Mouse (Mus musculus) CH12.LX (cell line): ENCODE data around the gene Tnfrsf9. TPM values are rescaled to one million over a fixed set of nuclear protein-coding genes. Genes with fewer than 3 reads are reported as not detected.

ENCODE experiments used
- DNase-seq: peaks from one replicate; pipeline ENCODE4 v3.0.0-alpha.2; 2013; ENCODE audit errors: extremely low read depth
- H3K27ac ChIP-seq: 2 replicates; pipeline ENCODE4 v1.5.1; 2012; ENCODE audit warnings: low read depth, mild to moderate bottlenecking, control low read depth, moderate library complexity; ENCODE audit not compliant: insufficient read depth
- H3K27me3 ChIP-seq: replicated peaks from 2 replicates; pipeline ENCODE3; 2012; ENCODE audit warnings: inconsistent platforms
- H3K36me3 ChIP-seq, 2 experiments: replicated peaks in 1 of 2; 2 replicates each; pipeline versions ENCODE3 to v1.6.1; 2012; ENCODE audit warnings: inconsistent platforms in 1 of 2, low read length in 1 of 2, mild to moderate bottlenecking in 1 of 2, mixed read lengths in 1 of 2, moderate library complexity in 1 of 2; ENCODE audit not compliant: control insufficient read depth in 1 of 2, insufficient read depth in 1 of 2
- H3K4me1 ChIP-seq, 2 experiments: 2 replicates each; pipeline ENCODE4 v1.6.1; 2012; ENCODE audit warnings: inconsistent platforms in 1 of 2, moderate library complexity in 1 of 2; ENCODE audit not compliant: insufficient read depth in 2 of 2, control insufficient read depth in 1 of 2
- H3K4me2 ChIP-seq: 2 replicates; pipeline ENCODE4 v1.6.1; 2012; ENCODE audit warnings: low read depth, mild to moderate bottlenecking, control low read depth; ENCODE audit not compliant: poor library complexity, insufficient read depth, severe bottlenecking
- H3K4me3 ChIP-seq, 3 experiments: fragments of 150-350 bp in 1 of 3; sonication (generic) in 1 of 3; replicated peaks in 1 of 3; 2 replicates each; pipeline versions ENCODE3 to v1.5.1; 2011 to 2012; ENCODE audit warnings: low read depth in 2 of 3, low read length in 2 of 3, mild to moderate bottlenecking in 2 of 3, moderate library complexity in 2 of 3, control low read depth in 1 of 3, improper control_type of control experiment in 1 of 3, inconsistent platforms in 1 of 3, mixed read lengths in 1 of 3; ENCODE audit not compliant: poor library complexity in 1 of 3
- H3K79me2 ChIP-seq: replicated peaks from 2 replicates; pipeline ENCODE4 v1.6.1; 2012; ENCODE audit warnings: mild to moderate bottlenecking, moderate library complexity; ENCODE audit not compliant: control insufficient read depth, poor library complexity, insufficient read depth, severe bottlenecking; ENCODE audit errors: extremely low read depth
- H3K9ac ChIP-seq: 2 replicates; pipeline ENCODE4 v1.6.1; 2012; ENCODE audit warnings: low read depth, mild to moderate bottlenecking, control low read depth, moderate library complexity; ENCODE audit not compliant: insufficient read depth
- H3K9me3 ChIP-seq: replicated peaks from 2 replicates; pipeline ENCODE3; 2012; ENCODE audit warnings: low read length, inconsistent platforms, mixed read lengths
- CHD1 ChIP-seq: IDR thresholded peaks from 2 replicates; pipeline ENCODE4 v1.6.1; 2012; ENCODE audit warnings: low read depth, low read length, improper control_type of control experiment, inconsistent platforms
- ELF1 ChIP-seq: IDR thresholded peaks from 2 replicates; pipeline ENCODE4 v1.6.1; 2014; ENCODE audit warnings: low read depth, mild to moderate bottlenecking, inconsistent platforms, low read length, improper control_type of control experiment
- EP300 ChIP-seq: IDR thresholded peaks from 2 replicates; pipeline ENCODE4 v1.6.1; 2011; ENCODE audit warnings: low read length, improper control_type of control experiment
- ETS1 ChIP-seq: conservative IDR thresholded peaks from 2 replicates; pipeline ENCODE4 v1.6.1; 2012; ENCODE audit warnings: low read depth, mild to moderate bottlenecking, inconsistent platforms, low read length, improper control_type of control experiment, moderate library complexity
- GABPA ChIP-seq: IDR thresholded peaks from 2 replicates; pipeline ENCODE4 v1.6.1; 2012; ENCODE audit warnings: low read depth, low read length, improper control_type of control experiment, inconsistent platforms; ENCODE audit not compliant: insufficient replicate concordance
- IRF4 ChIP-seq: IDR thresholded peaks from 2 replicates; pipeline ENCODE4 v1.6.1; 2014; ENCODE audit warnings: low read depth, mild to moderate bottlenecking, inconsistent platforms, low read length, improper control_type of control experiment
- JUN ChIP-seq: IDR thresholded peaks from 2 replicates; pipeline ENCODE4 v1.6.1; 2011; ENCODE audit warnings: low read depth, mild to moderate bottlenecking, low read length, improper control_type of control experiment, moderate library complexity; ENCODE audit not compliant: insufficient read depth
- MAFK ChIP-seq: IDR thresholded peaks from 2 replicates; pipeline ENCODE4 v1.6.1; 2011; ENCODE audit warnings: low read length, improper control_type of control experiment; ENCODE audit not compliant: insufficient replicate concordance
- MAX ChIP-seq: IDR thresholded peaks from 2 replicates; pipeline ENCODE4 v1.6.1; 2011; ENCODE audit warnings: low read length, improper control_type of control experiment
- MEF2A ChIP-seq: IDR thresholded peaks from 2 replicates; pipeline ENCODE4 v1.6.1; 2014; ENCODE audit warnings: low read depth, mild to moderate bottlenecking, inconsistent platforms, low read length, improper control_type of control experiment, borderline replicate concordance
- MYC ChIP-seq: IDR thresholded peaks from 2 replicates; pipeline ENCODE4 v1.6.1; 2011; ENCODE audit warnings: low read depth, mild to moderate bottlenecking, improper control_type of control experiment, low read length
- NELFE ChIP-seq: IDR thresholded peaks from 2 replicates; pipeline ENCODE4 v1.6.1; 2011; ENCODE audit warnings: low read depth, low read length, improper control_type of control experiment
- NRF1 ChIP-seq: IDR thresholded peaks from 2 replicates; pipeline ENCODE4 v1.6.1; 2014; ENCODE audit warnings: low read depth, mild to moderate bottlenecking, inconsistent platforms, low read length, improper control_type of control experiment, moderate library complexity
- PAX5 ChIP-seq: IDR thresholded peaks from 2 replicates; pipeline ENCODE4 v1.6.1; 2012; ENCODE audit warnings: low read length, inconsistent platforms, mixed read lengths
- POLR2A ChIP-seq: IDR thresholded peaks from 2 replicates; pipeline ENCODE4 v1.6.1; 2011; ENCODE audit warnings: low read depth, mild to moderate bottlenecking, improper control_type of control experiment, low read length
- SIN3A ChIP-seq: IDR thresholded peaks from 2 replicates; pipeline ENCODE4 v1.6.1; 2012; ENCODE audit warnings: low read length, improper control_type of control experiment, inconsistent platforms
- SMC3 ChIP-seq: IDR thresholded peaks from 2 replicates; pipeline ENCODE4 v1.6.1; 2011; ENCODE audit warnings: low read depth, low read length, improper control_type of control experiment
- TBP ChIP-seq: conservative IDR thresholded peaks from 2 replicates; pipeline ENCODE4 v1.6.1; 2011; ENCODE audit warnings: low read depth, low read length, improper control_type of control experiment
- TCF12 ChIP-seq: IDR thresholded peaks from 2 replicates; pipeline ENCODE4 v1.6.1; 2014; ENCODE audit warnings: low read depth, mild to moderate bottlenecking, inconsistent platforms, low read length, improper control_type of control experiment
- UBTF ChIP-seq: IDR thresholded peaks from 2 replicates; pipeline ENCODE4 v1.6.1; 2012; ENCODE audit warnings: low read depth, mild to moderate bottlenecking, inconsistent platforms, low read length, improper control_type of control experiment, moderate library complexity
- USF1 ChIP-seq: IDR thresholded peaks from 2 replicates; pipeline ENCODE4 v1.6.1; 2014; ENCODE audit warnings: low read depth, mild to moderate bottlenecking, inconsistent platforms, low read length, improper control_type of control experiment
- USF2 ChIP-seq: conservative IDR thresholded peaks from 2 replicates; pipeline ENCODE4 v1.6.1; 2011; ENCODE audit warnings: low read depth, low read length, improper control_type of control experiment
- ZMIZ1 ChIP-seq: IDR thresholded peaks from 2 replicates; pipeline ENCODE4 v1.6.1; 2012; ENCODE audit warnings: low read depth, mild to moderate bottlenecking, inconsistent platforms, low read length, improper control_type of control experiment
- ZNF384 ChIP-seq: IDR thresholded peaks from 2 replicates; pipeline ENCODE4 v1.6.1; 2012; ENCODE audit warnings: low read depth, low read length, improper control_type of control experiment, inconsistent platforms
- dilution Hi-C: fragments of 300-500 bp; cut with MboI; formaldehyde crosslinking; loops from 2 replicates; pipeline ENCODE4 v1.14.3; 2020; ENCODE audit warnings: low sequenced_read_pairs; ENCODE audit not compliant: extremely low pct_unique_long_range_greater_than_20kb, extremely low pct_ligation_motif_present
- in situ Hi-C: fragments of 300-500 bp; cut with MboI; formaldehyde crosslinking; loops from 3 replicates; pipeline ENCODE4 v1.14.3; 2019; ENCODE audit warnings: low sequenced_read_pairs, low pct_ligation_motif_present, low pct_unique_long_range_greater_than_20kb, mixed read lengths
- polyA plus RNA-seq: library from polyadenylated mRNA; unstranded; fragments of >175 nt; gene quantifications from 2 replicates; pipeline ENCODE4 v1.2.1, GENCODE M21; 2012; ENCODE audit warnings: low read depth; ENCODE audit not compliant: insufficient read length
- total RNA-seq, 2 experiments: library from RNA; depleted of rRNA; stranded (reverse); fragments of 300-350 nt in 1 of 2; fragments of >200 nt in 1 of 2; gene quantifications; 2 replicates each; pipeline ENCODE4 v1.2.3; 2012 to 2014

Tnfrsf9 gene
- total and polyA plus RNA-seq, 3 experiments = 2.2 to 3.1 (median 2.9) TPM

- H3K79me2 ChIP-seq = no peaks in the 10 kb centered on the region
- in situ Hi-C loops = no loop called here
- no peak for DNase-seq
- no peak overlapping the region for H3K4me3 ChIP-seq
- no peak overlapping the region for H3K27ac ChIP-seq
- dilution Hi-C loops = no loop called here
- no peak overlapping the region for H3K9ac ChIP-seq
- H3K4me1 ChIP-seq = no peaks in the 10 kb centered on the region
- no peak overlapping the region for H3K4me2 ChIP-seq
- peaks cover 22% of the 10 kb centered on the region for H3K27me3 ChIP-seq
- H3K36me3 ChIP-seq = no peaks in the 10 kb centered on the region
- TF ChIP-seq UBTF (no peak), USF2 (no peak), MAFK (no peak), NELFE (no peak), JUN (no peak), CHD1 (no peak), ZMIZ1 (no peak), TCF12 (no peak), ETS1 (no peak), SMC3 (no peak), GABPA (no peak), POLR2A (no peak), SIN3A (no peak), IRF4 (no peak), ZNF384 (no peak), PAX5 (no peak), EP300 (no peak), TBP (no peak)
- H3K9me3 ChIP-seq = no peaks in the 10 kb centered on the region
Measured at GRCm38 (mm10) chr4:150957106-150957458, 42.7 kb downstream of the Tnfrsf9 start.

GRCm38 (mm10) chr4:150958536-150958935 lies 44.2 kb downstream of the Tnfrsf9 start:
- peaks cover 15% of the 10 kb centered on the region for H3K27me3 ChIP-seq
- dilution Hi-C loops = no loop called here
- H3K79me2 ChIP-seq = no peaks in the 10 kb centered on the region
- no peak overlapping the region for H3K4me2 ChIP-seq
- no peaks in the 10 kb centered on the region for H3K9me3 ChIP-seq
- H3K9ac ChIP-seq = no peak overlapping the region
- H3K27ac ChIP-seq = no peak overlapping the region
- in situ Hi-C loops = no loop called here
- TF ChIP-seq NELFE = no peak
- no peak for TF ChIP-seq CHD1
- TF ChIP-seq MEF2A = no peak
- no peak for TF ChIP-seq ZNF384
- no peak for TF ChIP-seq USF2
- TF ChIP-seq NRF1 = no peak
- TF ChIP-seq JUN = no peak
- no peak for TF ChIP-seq USF1
- TF ChIP-seq MAX = no peak
- TF ChIP-seq ELF1 = no peak
- no peak for TF ChIP-seq MYC
- H3K36me3 ChIP-seq = no peaks in the 10 kb centered on the region
- H3K4me3 ChIP-seq = no peak overlapping the region
- no peaks in the 10 kb centered on the region for H3K4me1 ChIP-seq
- DNase-seq = no peak
